Mouse (Mus musculus): ENCODE measurements around the gene Iqcg. TPM values are rescaled to one million over a fixed set of nuclear protein-coding genes. Genes with fewer than 3 reads are reported as not detected.

Iqcg gene
- 2.0 and 3.3 TPM in 2 replicates for polyA plus RNA-seq (2012; rRNA removed)

DNA sequence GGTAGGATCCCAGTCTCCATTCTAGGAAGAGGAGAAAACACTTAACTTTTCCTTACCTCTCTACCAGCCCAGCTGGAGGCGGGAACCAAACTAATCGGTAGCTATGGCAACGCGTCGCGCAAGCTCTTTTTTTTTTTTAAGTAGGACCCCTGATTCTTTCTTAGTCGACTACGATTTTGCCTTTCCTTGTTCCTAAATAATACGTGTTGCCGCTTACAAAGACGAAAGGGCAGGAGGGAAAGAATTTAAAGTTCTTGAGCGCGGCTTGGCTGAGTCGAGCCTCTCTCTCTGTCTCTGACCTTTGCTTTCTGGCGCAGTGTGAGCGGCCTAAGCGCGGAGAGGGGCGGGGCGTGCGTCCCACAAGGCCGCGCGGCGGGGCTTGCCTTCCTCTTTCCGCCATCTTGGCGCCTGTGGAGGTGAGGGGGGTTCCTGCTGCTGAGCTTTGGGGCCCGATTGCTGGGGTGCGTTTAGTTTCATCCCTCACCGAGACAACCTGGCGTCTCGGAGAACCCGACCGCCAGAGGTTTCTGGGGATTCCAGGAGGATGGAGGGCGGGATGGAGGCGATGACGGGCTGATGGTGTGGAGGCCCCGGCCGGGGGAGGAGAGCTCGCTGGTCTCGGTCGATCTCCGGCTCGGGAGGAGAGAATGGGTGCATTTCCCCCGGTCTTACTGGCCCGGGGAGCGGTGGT is at the start of gene Iqcg, which contains the start of gene Rpl35a:
Gene Iqcg, minus strand, starts transcription at position 124 of the 691 bp plus-strand sequence.
Gene Rpl35a, plus strand, starts transcription at position 359 of the 691 bp plus-strand sequence.

DNA sequence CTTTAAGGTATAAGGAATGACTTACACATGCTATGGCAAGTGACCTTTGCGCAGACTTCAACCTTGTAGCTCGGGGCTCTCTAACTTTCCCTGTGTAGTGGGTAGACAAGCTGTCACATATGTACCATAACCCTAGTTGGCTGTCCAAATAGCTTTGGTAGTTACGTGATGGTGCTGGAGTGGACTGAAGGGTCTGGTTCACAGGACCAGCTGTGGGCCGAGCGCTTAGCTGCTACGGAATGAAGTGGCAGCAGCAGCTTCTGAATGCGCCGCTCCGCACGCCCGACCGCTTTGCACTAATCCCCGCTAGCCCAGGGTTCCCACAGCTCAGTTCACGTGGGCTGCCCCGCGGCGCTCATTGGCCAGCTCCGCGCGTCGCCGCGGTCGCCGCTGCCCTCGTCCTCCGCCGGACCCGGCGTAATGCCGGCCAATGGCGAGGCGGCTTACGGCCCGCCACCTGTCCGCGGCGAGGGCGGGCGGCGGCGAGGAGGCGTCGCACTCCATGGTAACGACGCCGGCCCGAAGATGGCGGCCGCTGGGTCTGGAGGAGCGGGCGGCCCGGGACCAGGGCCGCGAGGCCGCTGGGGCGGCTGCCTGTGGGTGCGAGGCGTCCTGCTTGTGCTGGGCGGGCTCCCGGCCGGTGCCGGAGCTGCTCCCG is 6.1 kb upstream of the Iqcg start, which contains the start of gene Lmln:
Gene Lmln, plus strand, starts transcription at position 498 of the 658 bp plus-strand sequence.

Other genes starting within 250 kb of the Iqcg start
- not detected in 2 replicates for gene Smbd1, start 245.7 kb downstream of the Iqcg start, polyA plus RNA-seq (2012; rRNA removed)
- gene Fyttd1, start 178.7 kb downstream of the Iqcg start, polyA plus RNA-seq (2012; rRNA removed) = 63.3 and 65.4 TPM in 2 replicates
- 67.0 and 67.9 TPM in 2 replicates for gene Rubcn, start 178.5 kb downstream of the Iqcg start, polyA plus RNA-seq (2012; rRNA removed)
- 53.7 and 53.9 TPM in 2 replicates for gene Lrch3, start 142.1 kb downstream of the Iqcg start, polyA plus RNA-seq (2012; rRNA removed)
- 782 and 869 TPM in 2 replicates for gene Rpl35a, start 235 bp upstream of the Iqcg start, polyA plus RNA-seq (2012; rRNA removed)
- gene Lmln, start 6.3 kb upstream of the Iqcg start, polyA plus RNA-seq (2012; rRNA removed) = 5.9 and 6.0 TPM in 2 replicates
- 15.4 and 16.6 TPM in 2 replicates for gene Osbpl11, start 128.9 kb upstream of the Iqcg start, polyA plus RNA-seq (2012; rRNA removed)
- gene Snx4, start 195.2 kb upstream of the Iqcg start, polyA plus RNA-seq (2012; rRNA removed) = 35.7 and 35.8 TPM in 2 replicates